In genomic region chr5:100546294-100547080, GRCm38 (mm10) we compare ENCODE assay signal across 10 mouse cellular contexts. TPM values are rescaled to one million over a fixed set of nuclear protein-coding genes. Genes with fewer than 3 reads are reported as not detected.
DNase-seq lines count a peak whose midpoint lies in the region; ATAC-seq and TF ChIP-seq lines count a peak whose summit lies in the region.
"Had no signal": no experiment of that assay in that cellular context is flagged by ENCODE, and none has a peak within 500 bp of the region (broad histone marks: within the 10 kb centered on the region; RNA-seq: fewer than 3 reads in every experiment).

No protein-coding gene starts in this region.

- TF ChIP-seq POLR2A in lung, adult 2 months (IDR thresholded peaks at IDR 0.05; ENCODE audit: borderline replicate concordance, extremely low read depth, low read depth, low read length) = no peak

- no peaks in the 10 kb centered on the region for H3K4me1 ChIP-seq in heart, embryonic 10.5 days
- H3K4me1 ChIP-seq in lung, adult 2 months (ENCODE audit: control insufficient read depth, insufficient read depth, low read length) = no peaks in the 10 kb centered on the region
- H3K4me1 ChIP-seq: stomach, embryonic 15.5 days had no signal

- H3K9me3 ChIP-seq in heart, embryonic 10.5 days = no peaks in the 10 kb centered on the region
- H3K9me3 ChIP-seq: stomach, embryonic 15.5 days had no signal

- peak; percentile 81 for ATAC-seq in megakaryocyte, adult 5-6 weeks (ENCODE audit: poor library complexity, severe bottlenecking)

- H3K27ac ChIP-seq in heart, embryonic 10.5 days = no peak overlapping the region

- intact Hi-C loops in heart, postnatal 36 days (cut with DNase I) = loop anchor here (5.0 to 10.0 kb wide), 3 partner anchors 116 to 368 kb away; no protein-coding TSS in a partner anchor

- peaks cover 84% of the 10 kb centered on the region for H3K36me3 ChIP-seq in heart, embryonic 10.5 days

- 88% methylated on average over 6 of the region's 6 CpGs for WGBS in heart, embryonic 10.5 days
- WGBS in lung, adult 2 months = 78% methylated on average over 6 of the region's 6 CpGs

- H3K27me3 ChIP-seq in heart, embryonic 10.5 days (ENCODE audit: insufficient read depth, poor library complexity, severe bottlenecking) = no peaks in the 10 kb centered on the region
- H3K27me3 ChIP-seq: stomach, embryonic 15.5 days had no signal

- DNase-seq in heart, embryonic 10.5 days (ENCODE audit: low spot score) = peak; percentile 59
- no peak for DNase-seq in heart, postnatal 36 days
- no peak for DNase-seq in lung, adult 2 months
- no peak for DNase-seq in lung, postnatal 25 days (ENCODE audit: low spot score)
- peak; percentile 21 for DNase-seq in MN1 (ENCODE audit: low spot score)
- no peak for DNase-seq in testis, postnatal 14 days (ENCODE audit: low spot score)
- no peak for DNase-seq in adrenal gland, postnatal 36 days

- H3K4me3 ChIP-seq in heart, embryonic 10.5 days = no peak overlapping the region
- no peak overlapping the region for H3K4me3 ChIP-seq in lung, adult 2 months (replicated peaks; ENCODE audit: extremely low read depth, low read depth, low read length)
- H3K4me3 ChIP-seq: stomach, embryonic 15.5 days had no signal

- TF ChIP-seq CTCF in lung, adult 2 months (IDR thresholded peaks at IDR 0.05; ENCODE audit: insufficient read depth, low read length) = peak; percentile 58; the same call in 1 of the 2 replicates

RNA-seq across cellular contexts. Expression of gene Plac8, which starts 25.6 kb away (rescaled TPM):
- 8.5 and 15.2 TPM in 2 replicates for polyA plus RNA-seq in heart, embryonic 10.5 days (2016; fragmentation: Nextera tagmentation; extraction: Ambion mirVana)
- total RNA-seq in heart, postnatal 36 days (2021) = 1 to 10 TPM in 1 of 2 experiments, under 1 TPM in 1; 0.79 to 1.1 TPM
- polyA plus RNA-seq in lung, adult 2 months (2012; rRNA removed) = 49.8 and 87.4 TPM in 2 replicates
- total RNA-seq in megakaryocyte, adult 5-6 weeks (2015) = 1,942 and 2,045 TPM in 2 replicates
- 1,369 and 1,731 TPM in 2 replicates for total RNA-seq in megakaryocyte, adult 5-6 weeks (2017)
- total RNA-seq in adrenal gland, postnatal 36 days (2021) = 10 to 100 TPM in 1 of 2 experiments, 1 to 10 TPM in 1; 7.7 to 15.9 TPM
- total RNA-seq: layer of hippocampus, adult 18-20 months had no signal

RNA-seq across cellular contexts. Expression of gene Cops4, which starts 28.4 kb away (rescaled TPM):
- polyA plus RNA-seq in heart, embryonic 10.5 days (2016; fragmentation: Nextera tagmentation; extraction: Ambion mirVana) = 172 and 203 TPM in 2 replicates
- 10 to 100 TPM; 85.7 to 85.8 TPM for total RNA-seq in heart, postnatal 36 days (2021)
- 14.2 and 20.9 TPM in 2 replicates for polyA plus RNA-seq in lung, adult 2 months (2012; rRNA removed)
- total RNA-seq in megakaryocyte, adult 5-6 weeks (2015) = 45.6 and 56.6 TPM in 2 replicates
- 81.4 and 81.5 TPM in 2 replicates for total RNA-seq in megakaryocyte, adult 5-6 weeks (2017)
- total RNA-seq in adrenal gland, postnatal 36 days (2021) = 10 to 100 TPM; 74.5 to 77.7 TPM

RNA-seq across cellular contexts. Expression of gene Lin54, which starts 46.0 kb away (rescaled TPM):
- polyA plus RNA-seq in heart, embryonic 10.5 days (2016; fragmentation: Nextera tagmentation; extraction: Ambion mirVana) = 10.4 and 13.4 TPM in 2 replicates
- total RNA-seq in heart, postnatal 36 days (2021) = 1 to 10 TPM; 8.3 to 8.6 TPM
- 4.5 and 5.2 TPM in 2 replicates for polyA plus RNA-seq in lung, adult 2 months (2012; rRNA removed)
- total RNA-seq in megakaryocyte, adult 5-6 weeks (2015) = 36.7 and 39.9 TPM in 2 replicates
- 42.2 and 45.1 TPM in 2 replicates for total RNA-seq in megakaryocyte, adult 5-6 weeks (2017)
- 10 to 100 TPM; 11.9 to 13.8 TPM for total RNA-seq in adrenal gland, postnatal 36 days (2021)

Comparison
In these comparisons a context has a peak if more than half of its experiments do, and no peak if none do; other contexts are left out.
1. DNase-seq: peak in heart, embryonic 10.5 days (single experiment) and MN1 (single experiment); none in heart, postnatal 36 days (0 of 2), lung, adult 2 months (single experiment), lung, postnatal 25 days (single experiment), testis, postnatal 14 days (single experiment) and adrenal gland, postnatal 36 days (0 of 2).
2. RNA of gene Plac8, which starts 25.6 kb away (total RNA-seq): 1,369 to 2,045 TPM in megakaryocyte, adult 5-6 weeks; 7.7 to 15.9 TPM in adrenal gland, postnatal 36 days and 0.79 to 1.1 TPM in heart, postnatal 36 days; every median in the first group is over 10 times any median in the second.